Mouse (Mus musculus) kidney, postnatal 36 days (tissue): ENCODE measurements around the gene Fcgr4.

ENCODE experiments used
- DNase-seq, 2 experiments: peaks; one replicate each; pipeline ENCODE4 v3.0.0; 2021 to 2022; ENCODE audit warnings: mixed read lengths in 2 of 2

Gene Fcgr4

GRCm38 (mm10) chr1:171016676-171017356 is 1.9 kb upstream of the Fcgr4 start:
- DNase-seq = no peak

DNA sequence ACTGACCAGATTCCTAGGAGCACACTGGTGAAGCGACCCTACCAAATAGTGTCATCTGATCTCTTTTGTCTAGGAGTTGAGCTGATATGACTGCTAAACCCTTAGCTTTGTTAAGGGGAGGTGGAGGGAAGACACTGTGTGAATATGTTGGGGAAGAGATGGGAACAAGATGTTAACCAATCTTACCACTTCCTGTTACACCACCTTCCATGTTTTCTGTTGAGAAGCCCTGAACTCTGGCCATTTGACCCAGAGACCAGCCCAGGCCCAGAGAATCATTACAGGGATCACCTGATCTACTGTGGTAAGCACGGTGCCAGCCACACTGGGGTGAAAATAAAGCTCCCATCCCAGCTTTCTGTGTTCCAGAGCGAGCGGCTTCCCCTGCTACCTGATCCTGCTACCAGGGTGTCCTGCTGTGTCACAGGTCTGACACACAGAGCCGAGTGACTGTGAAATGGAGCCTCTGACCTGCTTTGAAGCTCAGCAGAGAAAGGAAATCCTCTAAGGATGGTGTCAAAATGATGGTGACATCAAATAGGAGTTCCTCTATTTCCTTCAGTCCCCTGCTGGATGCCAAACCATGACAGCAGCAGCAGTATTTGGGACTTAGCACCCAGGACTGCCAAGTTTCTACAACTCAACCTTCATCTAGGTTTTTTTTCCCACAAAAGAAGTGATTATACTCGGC is 1.1 kb upstream of the Fcgr4 start:
- no peak for DNase-seq

- no peak for DNase-seq
Observed at GRCm38 (mm10) chr1:171019311-171019950, 711 bp downstream of the Fcgr4 start.

GRCm38 (mm10) chr1:171031752-171032151 is 13.0 kb downstream of the Fcgr4 start:
- no peak for DNase-seq

DNA sequence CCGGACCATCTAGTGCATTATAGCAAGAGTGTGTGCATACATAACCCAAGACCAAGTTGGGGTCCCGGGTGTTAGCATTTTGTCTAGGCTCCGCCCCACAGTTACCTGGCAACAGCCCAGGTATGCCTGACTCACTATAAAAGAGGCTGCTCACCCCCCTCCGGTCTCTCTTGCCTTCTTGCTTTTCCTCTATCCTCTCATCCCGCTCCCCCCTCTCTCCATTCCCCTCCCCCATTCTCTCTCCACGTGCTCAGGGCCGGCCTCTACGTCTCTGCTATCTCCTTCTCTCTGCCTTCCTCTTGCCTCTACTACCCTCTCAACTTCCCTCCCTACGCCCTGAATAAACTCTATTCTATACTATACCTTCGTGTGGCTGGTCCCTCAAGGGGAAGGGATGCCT is 14.0 kb downstream of the Fcgr4 start:
- no peak for DNase-seq

DNA sequence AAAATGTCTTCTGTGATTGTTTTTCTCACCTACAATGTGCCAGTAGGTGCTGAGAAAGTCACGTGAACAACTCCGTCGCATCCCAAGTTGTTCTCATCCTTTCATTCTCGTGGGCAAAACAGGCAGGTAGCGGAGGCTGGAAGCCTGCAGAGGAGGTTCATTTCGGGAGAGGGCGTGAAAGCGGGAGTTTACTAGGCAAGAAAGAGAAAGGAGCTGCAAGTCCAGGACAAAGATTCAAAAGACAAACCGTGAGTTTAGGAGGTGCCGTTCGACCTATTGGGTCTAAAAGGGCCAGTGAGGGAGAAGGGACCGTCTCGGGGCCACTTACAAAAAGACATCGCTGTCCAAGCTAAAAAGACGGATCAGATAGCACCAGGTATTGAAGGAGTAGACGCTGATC is 14.5 kb downstream of the Fcgr4 start:
- peak in 1 of 2 experiments; percentile 22 for DNase-seq

- DNase-seq = peak; percentile 84 to 90
Observed at GRCm38 (mm10) chr1:171033756-171034155, 15.0 kb downstream of the Fcgr4 start.

DNA sequence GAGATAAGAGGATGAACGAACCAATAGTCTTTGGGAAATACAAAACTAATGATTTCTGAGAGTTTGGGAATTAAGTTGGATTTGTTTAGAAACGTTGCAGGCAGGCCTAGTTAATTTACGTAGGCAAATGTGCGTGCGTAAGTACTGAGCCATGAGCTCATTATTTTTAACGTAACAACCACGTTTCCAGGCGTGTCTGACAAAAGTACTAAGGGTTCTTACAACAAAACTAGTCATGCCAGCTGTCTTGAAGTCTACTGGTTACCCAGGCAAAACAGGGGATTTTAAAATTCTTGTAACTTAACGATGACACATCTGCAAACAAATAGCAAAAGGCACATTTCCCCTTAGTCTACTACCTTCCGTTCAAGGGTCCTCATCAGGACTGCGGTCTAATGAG is 15.5 kb downstream of the Fcgr4 start:
- no peak for DNase-seq

DNA sequence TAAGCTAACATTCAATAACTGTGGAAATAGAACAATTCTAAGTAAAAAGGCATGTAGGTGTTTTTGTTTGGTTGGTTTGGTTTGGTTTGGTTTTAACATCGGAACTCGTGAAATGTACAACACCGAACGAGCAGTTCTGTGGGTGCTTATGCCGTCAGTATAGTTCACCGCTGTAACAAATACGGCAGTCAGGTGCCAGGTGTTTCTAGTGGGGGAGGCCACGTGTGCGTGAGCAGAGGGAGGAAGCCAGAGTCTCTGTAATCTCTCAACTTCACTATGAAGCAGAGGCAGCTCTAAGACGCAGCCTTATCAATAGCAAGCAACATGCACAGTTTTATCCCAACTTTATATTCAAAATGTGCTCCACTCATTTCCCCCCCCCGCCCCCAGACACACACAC is 16.9 kb downstream of the Fcgr4 start:
- DNase-seq = no peak

GRCm38 (mm10) chr1:171036550-171037324 is 18.0 kb downstream of the Fcgr4 start:
- DNase-seq = peak; percentile 69 to 82

GRCm38 (mm10) chr1:171037861-171038721 is 19.4 kb downstream of the Fcgr4 start:
- peak; percentile 81 to 86 for DNase-seq

DNA sequence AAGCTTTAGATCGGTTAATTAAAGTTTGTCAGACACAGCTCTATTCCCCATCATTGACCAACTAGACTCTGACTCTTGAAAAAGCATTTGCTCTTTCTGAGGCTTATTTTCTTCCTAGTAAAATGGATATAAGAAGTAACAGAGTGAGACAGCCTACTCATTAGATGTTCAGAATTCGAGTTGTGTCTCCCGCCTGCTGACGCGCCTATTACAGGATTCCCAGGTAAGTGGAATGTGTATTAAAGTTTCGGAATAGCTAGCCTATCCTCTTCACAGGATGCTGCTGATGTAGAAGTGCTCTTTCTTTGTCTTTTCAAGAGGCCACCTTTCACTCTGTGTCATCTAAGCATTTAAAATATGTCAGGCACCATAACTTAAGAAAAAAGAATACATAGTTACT is 20.4 kb downstream of the Fcgr4 start:
- no peak for DNase-seq

DNA sequence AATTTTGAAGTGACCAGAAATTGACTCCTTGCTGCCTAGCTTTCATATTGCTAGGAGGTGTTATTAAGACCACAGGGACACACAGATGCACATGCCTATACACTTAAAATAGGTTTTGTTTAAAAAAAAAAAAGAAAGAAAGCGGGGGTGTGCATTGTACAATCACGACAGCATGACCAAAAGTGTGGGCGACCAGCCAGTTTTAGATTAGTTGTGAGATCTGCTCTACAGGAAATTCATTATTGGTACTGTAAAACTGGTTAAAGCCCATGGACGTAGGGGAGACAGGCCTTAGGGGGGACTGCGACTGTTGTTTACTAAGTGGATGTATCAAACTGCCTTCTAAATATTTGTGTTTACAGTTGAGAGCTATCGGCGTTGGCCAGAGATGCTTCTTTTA is 21.2 kb downstream of the Fcgr4 start:
- no peak for DNase-seq

- no peak for DNase-seq
Observed at GRCm38 (mm10) chr1:171043594-171044153, 25.0 kb downstream of the Fcgr4 start.

DNA sequence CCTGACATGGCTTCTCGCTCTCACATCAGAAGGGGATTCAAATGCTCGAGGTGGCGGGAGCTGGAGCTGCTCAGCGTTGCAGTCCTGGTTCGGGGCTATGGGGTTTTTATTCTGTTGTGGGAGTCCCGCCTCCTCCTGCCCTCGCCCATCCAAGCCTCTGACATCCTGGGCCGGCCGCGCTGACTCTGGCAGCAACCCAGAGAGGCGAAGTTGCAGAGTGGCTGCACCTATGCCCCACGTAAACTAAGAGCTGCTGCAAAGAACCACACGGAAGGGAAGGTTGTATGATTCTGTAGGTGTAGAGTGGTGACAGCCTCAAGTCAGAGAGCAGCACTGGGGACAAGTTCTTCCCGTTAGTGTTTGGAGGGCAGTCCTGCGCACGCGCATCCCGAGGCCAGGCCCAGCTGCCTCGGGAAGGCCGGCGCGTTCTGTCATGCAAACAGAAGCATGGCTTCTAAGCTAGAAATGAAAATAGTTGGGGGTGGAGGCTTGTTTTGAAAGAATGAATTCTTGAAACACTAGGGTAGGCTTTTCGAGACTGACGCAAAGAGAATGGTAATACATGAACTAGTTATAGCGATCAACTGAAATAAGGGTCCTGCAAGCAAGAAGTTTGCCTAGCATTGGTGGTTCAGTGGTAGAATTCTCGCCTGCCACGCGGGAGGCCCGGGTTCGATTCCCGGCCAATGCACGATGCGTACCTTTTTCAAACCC is 25.8 kb downstream of the Fcgr4 start:
- DNase-seq = peak; percentile 89 to 93

GRCm38 (mm10) chr1:171045079-171045465 is 26.4 kb downstream of the Fcgr4 start:
- DNase-seq = no peak

DNA sequence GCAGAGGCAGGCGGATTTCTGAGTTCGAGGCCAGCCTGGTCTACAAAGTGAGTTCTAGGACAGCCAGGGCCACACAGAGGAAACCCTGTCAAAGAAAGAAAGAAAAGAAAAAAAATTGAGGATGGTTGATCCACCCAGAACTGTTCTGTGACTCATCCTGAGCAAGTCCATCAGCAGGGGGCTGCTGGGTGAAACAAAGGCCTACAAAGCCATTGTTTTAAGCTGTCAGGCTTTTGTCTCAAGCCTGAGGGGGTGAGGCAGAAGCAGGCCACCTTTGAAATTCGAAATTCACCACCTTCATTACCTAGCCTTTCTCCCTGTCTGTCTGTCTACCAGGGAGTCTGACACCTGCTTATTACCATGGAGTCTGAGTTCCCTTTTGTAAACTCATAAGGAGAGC is 27.8 kb downstream of the Fcgr4 start:
- DNase-seq = no peak

DNA sequence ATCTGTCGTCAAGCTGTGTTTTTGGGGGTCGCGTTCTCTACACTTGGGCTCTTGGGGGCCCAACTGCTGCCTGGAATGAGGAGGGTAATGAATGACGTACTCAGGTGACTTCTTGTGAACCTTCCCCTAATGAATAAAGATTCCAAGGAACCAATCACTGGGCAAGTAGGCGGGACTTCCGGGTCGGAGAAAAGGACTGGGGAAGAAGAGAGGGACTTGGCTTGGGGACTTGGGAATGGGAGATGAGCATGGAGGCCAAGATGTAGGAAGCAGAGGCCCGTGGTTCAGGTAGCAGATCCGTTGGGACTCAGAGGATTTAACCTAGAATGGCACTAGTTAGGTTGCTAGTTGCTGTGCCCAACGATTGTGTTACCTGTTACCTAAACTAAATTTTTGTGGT is 30.5 kb downstream of the Fcgr4 start:
- no peak for DNase-seq

- DNase-seq = no peak
Observed at GRCm38 (mm10) chr1:171050774-171051173, 32.1 kb downstream of the Fcgr4 start.

DNA sequence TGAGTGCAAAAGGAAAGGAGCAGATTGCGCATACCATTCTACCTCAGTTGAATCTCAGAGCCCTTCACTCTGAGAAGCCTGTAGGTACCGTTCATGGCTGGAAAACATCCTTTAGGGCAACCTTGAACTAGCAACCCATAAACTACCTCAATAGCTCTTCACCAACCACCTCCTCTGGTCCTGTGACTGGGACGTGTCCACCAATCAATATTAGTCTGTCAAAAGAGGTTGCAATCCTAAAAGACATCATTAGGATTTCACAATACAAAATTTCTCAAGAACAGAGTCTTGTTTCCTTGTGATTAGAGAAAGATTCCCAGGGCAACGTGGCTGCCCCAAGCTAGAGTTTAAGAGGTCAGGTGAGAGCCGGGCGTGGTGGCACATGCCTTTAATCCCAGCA is 34.6 kb downstream of the Fcgr4 start:
- no peak for DNase-seq

DNA sequence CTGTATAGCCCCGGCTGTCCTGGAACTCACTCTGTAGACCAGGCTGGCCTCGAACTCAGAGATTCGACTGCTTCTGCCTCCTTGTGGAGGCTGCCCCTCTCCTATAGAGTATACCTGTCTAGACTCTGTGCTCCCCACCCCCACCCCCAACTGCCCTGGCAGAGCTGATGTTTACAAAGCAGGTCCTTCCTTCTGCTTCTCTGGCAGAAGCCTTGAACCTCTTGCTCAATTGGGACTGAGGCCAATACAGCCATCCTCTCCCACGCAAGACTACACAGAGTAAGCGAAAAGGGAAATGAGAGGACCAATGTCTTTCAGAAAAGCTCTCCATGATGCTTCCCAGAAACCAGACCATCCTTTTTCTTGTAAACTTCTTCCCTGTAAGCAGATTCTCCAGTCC is 38.5 kb downstream of the Fcgr4 start:
- no peak for DNase-seq
